Mouse (Mus musculus) megakaryocyte, embryonic 14.5 days (primary cell): ENCODE data around the gene Zcwpw1. TPM values are rescaled to one million over a fixed set of nuclear protein-coding genes. Genes with fewer than 3 reads are reported as not detected.

ENCODE experiments used
- H3K27me3 ChIP-seq: replicated peaks from 2 replicates; pipeline ENCODE3; 2012; ENCODE audit warnings: inconsistent platforms
- H3K36me3 ChIP-seq: replicated peaks from 2 replicates; pipeline ENCODE3; 2012; ENCODE audit warnings: low read length, inconsistent platforms, mixed read lengths
- H3K4me1 ChIP-seq: 2 replicates; pipeline ENCODE4 v1.6.1; 2012; ENCODE audit warnings: inconsistent platforms
- H3K4me3 ChIP-seq: replicated peaks from 2 replicates; pipeline ENCODE3; 2012; ENCODE audit warnings: moderate library complexity, mild to moderate bottlenecking, inconsistent platforms
- H3K9me3 ChIP-seq: 2 replicates; pipeline ENCODE4 v1.6.1; 2012; ENCODE audit warnings: inconsistent platforms
- FLI1 ChIP-seq: IDR thresholded peaks from 2 replicates; pipeline ENCODE4 v1.6.1; 2012; ENCODE audit warnings: low read length, inconsistent platforms, mixed read lengths
- GATA1 ChIP-seq: IDR thresholded peaks from 3 replicates; pipeline ENCODE4 v1.6.1; 2012; ENCODE audit warnings: mixed read lengths, low read length, inconsistent platforms, borderline replicate concordance
- polyA plus RNA-seq: library from polyadenylated mRNA; stranded (reverse); fragments of >175 nt; gene quantifications from 2 replicates; pipeline ENCODE4 v1.2.3, GENCODE M21; 2012; ENCODE audit warnings: low replicate concordance; ENCODE audit not compliant: insufficient read depth

The Zcwpw1 gene
- polyA plus RNA-seq, 1 experiment = 0.70 TPM

DNA sequence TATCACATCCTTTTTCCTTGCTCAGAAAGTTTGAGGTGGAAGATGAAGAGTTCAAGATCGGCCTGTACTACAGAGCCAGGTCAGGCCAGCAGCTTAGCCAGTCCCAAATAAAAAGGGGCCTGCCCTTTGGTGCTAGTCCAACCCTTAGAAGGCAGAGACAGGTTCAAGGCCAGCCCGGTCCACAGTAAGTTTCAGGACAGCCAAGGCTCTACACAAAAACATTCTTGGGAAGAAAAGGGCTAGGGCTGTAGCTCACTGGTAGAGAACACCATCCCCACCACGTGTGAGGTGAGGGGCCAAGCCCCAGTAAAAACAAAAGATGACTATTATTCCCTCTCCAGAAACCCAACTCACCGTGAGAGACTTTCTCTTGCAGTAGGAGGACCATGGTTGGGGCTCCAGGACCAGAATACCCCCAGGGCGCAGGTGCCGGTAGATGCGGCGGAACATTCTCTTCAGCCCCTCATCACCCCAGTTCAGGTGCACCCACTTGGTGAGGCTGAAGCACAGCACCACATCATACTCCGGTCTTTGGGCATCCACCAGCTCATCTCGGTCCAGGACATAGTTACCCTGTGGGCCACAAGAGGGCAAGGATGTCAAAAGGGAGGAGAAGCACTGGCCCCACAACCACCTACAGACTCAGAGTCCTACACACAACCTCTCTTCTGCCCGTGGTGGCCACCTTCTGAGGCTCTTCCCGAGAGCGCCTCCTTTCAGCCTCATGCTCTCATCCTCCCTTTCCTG lies 4.6 kb upstream of the Zcwpw1 start:
- H3K27me3 ChIP-seq = no peaks in the 10 kb centered on the region
- H3K4me1 ChIP-seq = peaks cover 67% of the 10 kb centered on the region
- TF ChIP-seq FLI1 (no peak), GATA1 (no peak)
- peaks cover 52% of the 10 kb centered on the region for H3K36me3 ChIP-seq
- no peaks in the 10 kb centered on the region for H3K9me3 ChIP-seq
- H3K4me3 ChIP-seq = peak overlapping the region; percentile 76

DNA sequence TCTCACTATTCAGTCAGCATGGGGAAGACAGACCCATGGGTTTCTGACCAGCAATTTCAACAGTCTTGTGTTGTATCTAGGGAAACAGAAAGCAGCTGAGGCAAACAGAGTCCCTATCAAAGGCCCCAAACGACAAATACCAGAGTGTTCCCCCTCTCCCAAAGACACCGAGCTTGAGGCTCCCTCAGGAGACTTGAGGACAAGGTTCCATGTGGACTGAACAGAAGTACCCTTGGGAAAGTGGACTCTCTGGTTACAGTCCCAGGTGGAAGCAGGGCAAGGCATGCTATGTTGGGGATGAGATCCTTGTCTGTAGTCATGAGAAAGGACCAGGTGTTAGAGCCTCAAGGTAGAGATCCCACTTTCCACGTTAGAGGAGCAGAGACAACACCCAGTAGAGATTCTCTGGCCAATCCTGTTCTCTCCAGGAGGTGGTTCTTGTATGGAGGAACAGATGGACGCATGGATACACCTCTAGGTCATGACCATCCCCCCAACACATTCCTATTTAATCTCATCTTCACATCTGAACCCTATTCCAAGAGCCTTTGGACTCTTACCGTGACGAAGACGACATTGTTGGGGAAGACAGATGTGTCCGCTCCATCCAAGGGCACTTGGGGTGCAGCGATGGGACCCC lies 3.6 kb upstream of the Zcwpw1 start:
- no peaks in the 10 kb centered on the region for H3K27me3 ChIP-seq
- TF ChIP-seq FLI1 (no peak), GATA1 (no peak)
- peak overlapping the region; percentile 95 for H3K4me3 ChIP-seq
- H3K4me1 ChIP-seq = peaks cover 66% of the 10 kb centered on the region
- peaks cover 52% of the 10 kb centered on the region for H3K36me3 ChIP-seq
- no peaks in the 10 kb centered on the region for H3K9me3 ChIP-seq

DNA sequence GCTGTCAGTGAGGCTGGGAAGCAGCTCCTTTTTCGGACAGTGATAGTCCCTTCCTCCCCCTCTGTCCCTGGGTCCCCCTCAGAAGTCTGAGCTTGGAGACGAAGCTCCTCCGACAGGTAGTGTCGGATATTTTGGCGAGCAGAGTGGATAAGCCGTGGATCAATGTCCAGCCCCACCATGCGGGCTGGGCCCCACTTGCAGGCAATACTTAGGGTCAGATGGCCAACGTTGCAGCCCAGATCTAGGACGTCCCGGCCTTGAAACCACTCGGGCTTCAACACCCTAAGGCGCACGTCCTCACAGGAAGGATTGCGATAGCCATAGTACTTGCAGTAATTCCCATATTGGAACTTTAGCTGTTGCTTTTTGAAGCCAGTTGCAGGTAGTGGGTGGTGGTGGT lies 3.1 kb upstream of the Zcwpw1 start:
- TF ChIP-seq GATA1 = no peak
- no peak for TF ChIP-seq FLI1
- H3K27me3 ChIP-seq = no peaks in the 10 kb centered on the region
- peaks cover 63% of the 10 kb centered on the region for H3K4me1 ChIP-seq
- peaks cover 52% of the 10 kb centered on the region for H3K36me3 ChIP-seq
- peak overlapping the region; percentile 95 for H3K4me3 ChIP-seq
- H3K9me3 ChIP-seq = no peaks in the 10 kb centered on the region

DNA sequence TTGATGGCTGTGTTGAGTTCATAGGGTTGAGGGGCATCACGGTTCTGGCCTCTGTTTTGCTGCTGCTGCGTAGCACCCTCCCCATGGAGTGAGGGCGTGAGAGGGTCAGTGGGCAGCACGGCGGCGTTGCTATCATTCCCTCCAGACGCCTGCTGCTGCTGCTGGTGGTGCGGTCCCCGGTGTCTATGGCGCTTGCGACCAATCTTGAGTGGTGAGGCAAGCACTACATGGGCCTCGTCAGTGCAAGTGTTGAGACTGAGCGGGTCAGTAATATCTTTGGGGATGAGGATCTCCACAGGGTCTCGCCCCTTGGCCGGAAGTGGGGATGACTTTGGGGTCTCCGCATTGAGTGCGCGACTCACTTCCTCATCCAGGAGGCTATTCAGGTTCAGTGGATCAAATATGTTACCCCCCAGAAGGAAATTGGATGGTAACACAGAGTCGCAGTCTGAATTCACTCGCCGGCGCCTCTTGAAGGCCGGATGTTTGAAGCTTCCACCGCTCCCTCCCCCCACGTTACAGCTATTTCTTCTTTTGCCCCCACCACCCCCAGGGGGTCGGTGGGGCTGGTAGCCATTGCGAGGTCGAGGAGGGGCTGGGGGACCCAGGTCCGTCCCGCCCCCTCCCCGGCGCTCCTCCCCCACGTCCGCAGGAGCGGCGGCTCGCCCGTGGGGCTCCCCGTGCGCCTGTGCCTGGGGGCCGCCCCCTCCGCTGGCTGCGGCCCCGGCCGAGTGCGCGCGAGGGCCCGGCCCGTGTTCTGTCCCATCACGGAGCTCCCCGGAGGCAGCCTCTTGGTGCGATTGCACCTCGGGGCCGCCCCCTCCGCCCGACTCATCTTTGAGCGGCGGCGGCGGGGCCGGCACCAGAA lies 2.2 kb upstream of the Zcwpw1 start:
- Histone ChIP-seq H3K27me3 (no peaks in the 10 kb centered on the region), H3K9me3 (no peaks in the 10 kb centered on the region), H3K4me1 (peaks cover 54% of the 10 kb centered on the region), H3K4me3 (peak overlapping the region; percentile 95), H3K36me3 (peaks cover 47% of the 10 kb centered on the region)
- TF ChIP-seq GATA1 (no peak), FLI1 (no peak)

DNA sequence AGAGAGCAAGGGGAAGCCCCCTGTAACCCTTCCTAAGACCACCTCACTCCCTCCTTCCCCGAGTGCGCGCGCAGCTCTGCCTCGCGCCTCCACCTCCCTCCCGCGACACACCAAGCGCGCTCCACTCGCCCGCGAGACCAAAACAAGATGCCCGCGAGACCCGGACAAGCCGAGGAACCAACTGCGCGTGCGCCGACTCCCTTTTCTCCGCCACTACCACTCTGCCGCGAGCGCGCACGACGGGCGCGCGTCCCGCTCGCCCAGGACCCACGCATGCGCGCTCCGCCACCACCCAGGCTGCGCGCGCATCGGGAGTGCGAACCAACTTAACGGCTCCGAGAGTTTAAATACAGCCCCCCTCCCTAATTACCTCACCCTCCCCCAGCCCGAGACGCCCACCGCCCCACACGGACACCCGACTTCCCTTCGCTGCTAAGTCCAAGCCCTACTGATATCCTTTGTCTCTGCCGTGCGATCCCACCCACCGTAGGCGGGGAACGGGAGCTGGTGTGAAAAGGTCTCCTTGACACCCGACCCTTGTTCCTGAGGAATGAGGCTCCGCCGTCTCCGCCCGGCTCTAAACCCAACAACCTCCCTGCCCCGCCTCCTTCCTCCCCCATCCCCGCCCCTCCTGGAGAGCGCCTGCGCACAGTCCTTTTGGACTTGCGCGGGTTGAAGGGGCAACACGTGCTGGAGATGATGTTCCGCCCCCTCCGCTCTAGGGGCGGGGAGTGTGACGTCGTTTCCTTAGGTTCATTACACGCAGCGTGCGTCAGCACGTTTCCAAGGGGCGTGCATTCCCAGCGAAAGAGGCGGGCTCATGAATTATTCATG lies 1.3 kb upstream of the Zcwpw1 start:
- Histone ChIP-seq H3K36me3 (peaks cover 38% of the 10 kb centered on the region), H3K4me3 (peak overlapping the region; percentile 95), H3K27me3 (no peaks in the 10 kb centered on the region), H3K4me1 (peaks cover 48% of the 10 kb centered on the region), H3K9me3 (no peaks in the 10 kb centered on the region)
- TF ChIP-seq FLI1 (no peak), GATA1 (no peak)

DNA sequence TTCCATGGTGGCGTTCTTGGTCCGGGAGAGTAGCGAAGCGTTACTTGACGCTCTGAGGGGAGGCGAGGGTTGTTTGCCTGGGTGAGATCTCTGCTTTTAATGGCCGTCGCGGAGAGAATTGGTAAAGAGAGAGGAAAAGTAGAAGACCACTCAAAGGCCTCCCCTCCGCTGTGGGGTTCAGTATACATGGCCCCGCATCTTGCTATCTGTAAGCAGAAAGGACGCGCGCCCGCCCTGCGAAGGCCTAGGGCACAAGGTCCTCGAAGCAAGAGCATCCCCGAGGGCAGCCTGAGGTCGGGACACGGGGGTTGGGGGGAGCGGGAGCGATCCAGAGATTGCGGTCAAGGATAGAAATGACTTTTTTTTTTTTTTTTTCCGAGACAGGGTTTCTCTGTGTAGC lies 573 bp downstream of the Zcwpw1 start:
- H3K4me3 ChIP-seq = peak overlapping the region; percentile 95
- TF ChIP-seq GATA1 (no peak), FLI1 (no peak)
- H3K36me3 ChIP-seq = peaks cover 19% of the 10 kb centered on the region
- H3K4me1 ChIP-seq = peaks cover 30% of the 10 kb centered on the region
- H3K9me3 ChIP-seq = no peaks in the 10 kb centered on the region
- H3K27me3 ChIP-seq = no peaks in the 10 kb centered on the region

DNA sequence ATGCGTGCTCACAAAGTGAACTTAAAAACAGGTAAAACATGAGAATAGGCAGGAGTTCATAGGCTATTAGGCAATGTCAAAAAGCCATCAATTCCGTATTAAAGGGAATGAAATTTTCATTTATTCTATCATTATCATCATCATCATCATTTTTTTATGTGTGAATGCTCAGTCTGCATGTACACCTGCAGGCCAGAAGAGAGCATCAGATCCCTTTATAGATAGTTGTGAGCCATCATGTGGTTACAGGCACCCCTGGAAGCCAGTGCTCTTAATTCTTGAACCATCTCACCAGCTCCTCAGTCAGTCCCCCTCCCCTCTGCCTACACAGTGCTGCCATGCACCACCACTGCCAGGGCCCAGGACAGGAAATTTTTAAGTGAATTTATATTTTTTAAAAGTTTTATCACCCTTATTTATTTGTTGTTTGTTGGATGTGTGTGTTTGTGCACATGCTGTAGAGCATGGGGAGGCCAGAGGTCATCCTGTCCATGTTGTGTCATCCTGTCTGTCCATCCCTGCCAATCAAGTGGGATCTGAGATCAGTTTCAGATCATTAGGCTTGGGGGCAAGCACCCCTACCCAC lies 1.4 kb downstream of the Zcwpw1 start:
- no peak overlapping the region for H3K4me3 ChIP-seq
- no peaks in the 10 kb centered on the region for H3K9me3 ChIP-seq
- peaks cover 21% of the 10 kb centered on the region for H3K4me1 ChIP-seq
- no peaks in the 10 kb centered on the region for H3K27me3 ChIP-seq
- peaks cover 11% of the 10 kb centered on the region for H3K36me3 ChIP-seq
- TF ChIP-seq GATA1 = no peak
- TF ChIP-seq FLI1 = no peak

DNA sequence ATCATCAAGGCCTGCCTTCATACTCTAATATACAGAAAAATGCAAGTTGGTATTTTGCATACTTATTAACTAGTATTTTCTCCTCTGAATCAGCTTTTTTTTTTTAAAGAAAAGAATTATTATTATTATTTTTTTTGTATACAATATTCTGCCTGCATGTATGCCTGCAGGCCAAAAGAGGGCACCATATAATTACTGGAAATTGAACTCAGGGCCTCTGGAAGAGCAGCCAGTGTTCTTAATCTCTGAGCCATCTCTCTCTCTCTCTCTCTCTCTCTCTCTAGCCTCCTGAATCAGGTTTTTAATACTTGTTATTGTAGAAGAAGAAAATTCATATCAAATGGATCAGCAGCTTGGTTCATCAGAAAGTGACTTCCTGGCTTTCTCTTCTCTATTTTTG lies 4.0 kb downstream of the Zcwpw1 start:
- H3K36me3 ChIP-seq = no peaks in the 10 kb centered on the region
- no peaks in the 10 kb centered on the region for H3K27me3 ChIP-seq
- TF ChIP-seq GATA1 (no peak), FLI1 (no peak)
- H3K4me3 ChIP-seq = no peak overlapping the region
- H3K9me3 ChIP-seq = no peaks in the 10 kb centered on the region
- H3K4me1 ChIP-seq = peaks cover 10% of the 10 kb centered on the region

DNA sequence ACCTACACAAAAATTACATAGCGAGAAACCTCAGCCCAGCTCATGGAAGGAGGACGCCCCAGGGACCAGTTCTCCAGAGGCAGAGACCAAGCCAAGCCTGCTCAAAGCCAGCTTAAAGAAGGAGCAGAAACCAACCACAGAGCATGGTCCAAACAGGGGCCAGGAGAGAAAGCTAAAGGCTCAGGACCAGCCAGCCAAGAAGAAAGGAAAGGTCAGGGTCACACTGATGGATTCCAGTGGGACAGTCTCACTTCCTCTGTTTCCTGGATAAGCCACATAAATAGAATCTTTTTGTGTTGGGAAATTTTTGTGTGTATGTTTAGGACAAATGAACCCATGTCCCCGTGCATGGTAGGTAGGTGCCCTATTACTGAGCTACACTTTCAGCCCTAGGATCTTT lies 9.0 kb downstream of the Zcwpw1 start:
- H3K4me1 ChIP-seq = peaks cover 10% of the 10 kb centered on the region; the same call in 1 of the 2 replicates
- no peaks in the 10 kb centered on the region for H3K27me3 ChIP-seq
- no peak overlapping the region for H3K4me3 ChIP-seq
- no peaks in the 10 kb centered on the region for H3K9me3 ChIP-seq
- H3K36me3 ChIP-seq = no peaks in the 10 kb centered on the region
- no peak for TF ChIP-seq FLI1
- no peak for TF ChIP-seq GATA1
